Mouse (Mus musculus) G1E (cell line): Measurements from ENCODE around the gene Tmem219.

Experiments
- CTCF ChIP-seq: IDR thresholded peaks from 2 replicates; pipeline ENCODE4 v1.5.1; 2012; ENCODE audit warnings: low read depth, low read length, inconsistent platforms, mixed read lengths
- GATA1 ChIP-seq: IDR thresholded peaks from 2 replicates; pipeline ENCODE4 v1.6.1; 2012; ENCODE audit warnings: borderline replicate concordance, low read length, inconsistent platforms, mixed read lengths
- POLR2AphosphoS5 ChIP-seq: IDR thresholded peaks from 2 replicates; pipeline ENCODE4 v1.6.1; 2012; ENCODE audit warnings: low read depth, low read length, inconsistent platforms; ENCODE audit not compliant: insufficient replicate concordance

DNA sequence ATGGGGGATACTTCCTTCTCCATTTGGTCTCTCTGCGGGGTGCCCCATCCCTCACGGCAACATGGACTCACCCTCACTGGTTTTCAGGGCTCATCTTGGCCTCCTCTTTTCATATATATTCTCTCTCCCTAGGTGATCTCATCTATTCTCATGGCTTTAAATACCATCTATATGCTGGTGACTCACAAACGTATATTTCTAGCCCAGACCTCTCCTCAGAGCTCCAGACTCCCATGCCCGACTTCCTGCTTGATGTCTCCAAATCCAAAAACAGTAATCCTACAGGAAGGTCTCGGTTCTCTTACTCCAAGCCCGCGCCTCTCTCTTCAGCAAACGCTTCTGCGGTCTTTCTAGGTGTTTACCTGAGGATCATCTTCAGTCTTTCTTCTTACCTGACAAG, 79.4 kb downstream of the Tmem219 start:
- TF ChIP-seq CTCF (no peak), GATA1 (no peak), POLR2AphosphoS5 (no peak)
